Mouse (Mus musculus) G1E (cell line): ENCODE data around the gene Prkaca. TPM values are rescaled to one million over a fixed set of nuclear protein-coding genes. Genes with fewer than 3 reads are reported as not detected.

ENCODE experiments used
- ATAC-seq: 2 replicates; pipeline ENCODE4 v1.8.0; 2016; ENCODE audit warnings: mild to moderate bottlenecking; ENCODE audit not compliant: insufficient number of reproducible peaks, poor library complexity, low FRiP score, severe bottlenecking; ENCODE audit errors: extremely low read depth
- DNase-seq: peaks from one replicate; pipeline ENCODE4 v3.0.0; 2012; ENCODE audit warnings: low spot score
- H3K27me3 ChIP-seq: 2 replicates; pipeline ENCODE4 v1.6.1; 2012; ENCODE audit warnings: mild to moderate bottlenecking, low read length, inconsistent platforms; ENCODE audit not compliant: insufficient read depth
- H3K36me3 ChIP-seq: replicated peaks from 2 replicates; pipeline ENCODE3; 2012; ENCODE audit warnings: mild to moderate bottlenecking, inconsistent platforms
- H3K4me1 ChIP-seq: 2 replicates; pipeline ENCODE4 v1.6.1; 2012; ENCODE audit warnings: low read depth, low read length, inconsistent platforms, mixed read lengths; ENCODE audit not compliant: insufficient read depth
- H3K4me3 ChIP-seq: 2 replicates; pipeline ENCODE4 v1.5.1; 2012; ENCODE audit warnings: low read depth, mild to moderate bottlenecking, inconsistent platforms, low read length, moderate library complexity, mixed read lengths
- H3K9me3 ChIP-seq: replicated peaks from 2 replicates; pipeline ENCODE4 v1.6.1; 2012; ENCODE audit warnings: inconsistent platforms
- CTCF ChIP-seq: IDR thresholded peaks from 2 replicates; pipeline ENCODE4 v1.5.1; 2012; ENCODE audit warnings: low read depth, low read length, inconsistent platforms, mixed read lengths
- GATA1 ChIP-seq: IDR thresholded peaks from 2 replicates; pipeline ENCODE4 v1.6.1; 2012; ENCODE audit warnings: borderline replicate concordance, low read length, inconsistent platforms, mixed read lengths
- GATA2 ChIP-seq: IDR thresholded peaks from 2 replicates; pipeline ENCODE4 v1.6.1; 2012; ENCODE audit warnings: low read depth, low read length, inconsistent platforms, borderline replicate concordance
- POLR2AphosphoS5 ChIP-seq: IDR thresholded peaks from 2 replicates; pipeline ENCODE4 v1.6.1; 2012; ENCODE audit warnings: low read depth, low read length, inconsistent platforms; ENCODE audit not compliant: insufficient replicate concordance
- TAL1 ChIP-seq: conservative IDR thresholded peaks from 2 replicates; pipeline ENCODE4 v1.6.1; 2012; ENCODE audit warnings: low read depth, low read length, inconsistent platforms, mixed read lengths
- polyA plus RNA-seq: library from polyadenylated mRNA; stranded (reverse); fragments of >175 nt; gene quantifications from 2 replicates; pipeline ENCODE4 v1.2.3, GENCODE M21; 2012
- total RNA-seq, 2 experiments: library from RNA; stranded (forward) in 1 of 2; stranded (reverse) in 1 of 2; fragments of 200-1000 nt in 1 of 2; fragments of >200 nt in 1 of 2; fragmentation: Nextera tagmentation in 1 of 2; gene quantifications; 2 replicates each; pipeline ENCODE4 v1.2.3; 2014 to 2017

Prkaca gene
- total RNA-seq (2014; fragmentation: Nextera tagmentation) (88.6 and 99.3 TPM in 2 replicates), total RNA-seq (2017) (32.2 and 34.4 TPM in 2 replicates), polyA plus RNA-seq (46.6 and 46.9 TPM in 2 replicates)

DNA sequence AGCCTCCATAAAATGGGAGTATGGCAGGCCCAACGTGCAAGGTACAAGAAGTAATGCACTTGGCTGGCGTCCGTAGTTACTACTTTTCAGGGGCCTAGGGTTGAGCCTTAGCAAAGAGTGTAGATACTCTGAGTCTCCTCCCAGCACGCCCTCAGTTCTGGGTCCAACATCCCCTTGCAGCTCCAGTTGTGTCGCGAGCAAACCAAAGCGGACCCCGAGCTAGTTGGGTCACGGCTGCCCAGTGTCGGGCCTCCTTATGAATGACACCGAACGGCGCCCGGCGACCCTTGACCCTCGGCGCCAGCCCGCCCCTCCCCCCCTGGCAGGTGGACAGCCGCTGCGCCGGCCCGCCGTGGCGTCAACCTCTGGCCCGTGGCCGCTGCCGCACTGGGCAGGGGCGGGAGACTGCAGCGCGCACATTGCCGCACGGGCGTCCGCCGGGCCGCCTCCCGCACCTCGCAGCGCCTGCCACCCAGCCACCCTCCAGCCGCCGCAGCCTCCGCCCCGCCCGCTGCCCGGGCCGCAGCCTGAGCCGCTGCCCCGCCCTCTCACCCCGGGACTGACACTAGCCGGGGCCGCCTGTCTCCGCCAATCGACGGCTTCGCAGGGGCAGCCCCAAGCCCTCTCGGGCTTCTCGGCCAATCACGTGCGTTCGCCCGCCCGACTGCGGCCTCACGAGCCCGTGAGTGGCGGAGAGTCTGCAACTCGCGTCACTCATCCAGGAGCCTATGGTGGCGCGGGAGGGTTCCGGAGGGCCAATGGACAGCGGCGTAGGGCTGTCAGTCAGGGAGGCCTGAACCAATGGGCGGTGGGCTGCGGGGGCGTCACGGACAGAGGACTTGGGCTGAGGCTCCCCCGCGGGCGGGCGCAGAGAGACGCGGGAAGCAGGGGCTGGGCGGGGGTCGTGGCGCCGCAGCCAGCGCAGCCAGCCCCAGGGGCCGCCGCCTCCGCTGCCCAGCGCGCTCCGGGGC, at the start of gene Prkaca:
Prkaca (plus strand) TSS at position 844 of the 971 bp plus-strand sequence.
- no peaks in the 10 kb centered on the region for H3K9me3 ChIP-seq
- DNase-seq, result peak; percentile 100
- TF ChIP-seq CTCF, result no peak
- TF ChIP-seq POLR2AphosphoS5, result no peak
- no peak for TF ChIP-seq GATA2
- TF ChIP-seq GATA1, result no peak
- TF ChIP-seq TAL1, result no peak
- ATAC-seq, result peak; percentile 100
- H3K4me1 ChIP-seq, result peaks cover 43% of the 10 kb centered on the region
- peak within 1 kb of the TSS; percentile 98 for H3K4me3 ChIP-seq
- H3K36me3 ChIP-seq, result peaks cover 71% of the 10 kb centered on the region
- H3K27me3 ChIP-seq, result no peaks in the 10 kb centered on the region

DNA sequence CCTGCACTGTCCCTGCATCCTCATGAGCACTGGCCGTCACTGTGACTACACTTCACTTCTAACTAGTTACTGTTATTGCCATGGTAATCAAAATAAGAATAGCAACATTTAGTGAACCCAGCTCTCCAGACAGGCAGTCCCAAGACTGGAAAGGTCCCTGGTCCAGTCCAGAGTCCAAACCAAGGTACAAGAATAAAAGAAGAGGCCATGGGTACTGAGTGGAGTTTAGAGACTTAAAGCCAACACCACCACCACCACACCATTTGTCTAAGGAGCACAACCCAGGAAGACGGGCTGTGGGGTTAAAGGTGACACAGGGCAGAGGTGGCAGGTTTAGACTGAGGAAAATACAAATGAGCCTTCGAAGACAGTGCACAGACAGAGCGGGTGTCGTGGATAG, 48.2 kb upstream of the Prkaca start:
- DNase-seq, result no peak
- peaks cover 2% of the 10 kb centered on the region; the same call in 1 of the 2 replicates for H3K4me1 ChIP-seq
- ATAC-seq, result no peak
- H3K9me3 ChIP-seq, result no peaks in the 10 kb centered on the region
- H3K4me3 ChIP-seq, result no peak overlapping the region
- no peaks in the 10 kb centered on the region; the same call in 1 of the 2 replicates for H3K27me3 ChIP-seq
- TF ChIP-seq POLR2AphosphoS5 (no peak), GATA2 (no peak), GATA1 (no peak), CTCF (no peak), TAL1 (no peak)
- H3K36me3 ChIP-seq, result peaks cover 89% of the 10 kb centered on the region

DNA sequence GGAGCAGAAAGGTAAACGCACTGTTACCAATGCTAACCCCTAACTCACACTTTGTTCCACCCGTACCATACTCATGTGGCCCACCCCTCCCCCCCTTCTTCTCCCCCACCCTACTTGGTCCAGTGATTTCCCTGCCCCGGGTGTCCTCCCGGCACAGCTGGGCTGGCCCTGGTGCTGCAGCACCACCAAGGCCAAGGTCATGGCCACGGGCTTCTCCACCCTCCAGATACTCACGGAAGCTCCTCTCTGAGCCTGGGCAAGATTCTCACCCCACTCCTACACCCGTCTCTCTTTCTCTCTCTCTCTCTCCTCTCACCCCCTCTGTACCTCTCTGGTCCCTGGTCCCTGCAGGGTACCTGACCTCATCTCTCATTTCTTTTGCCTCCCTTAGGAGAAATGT, 46.5 kb upstream of the Prkaca start:
- TF ChIP-seq POLR2AphosphoS5 (no peak), GATA2 (no peak), GATA1 (no peak), CTCF (no peak), TAL1 (no peak)
- Histone ChIP-seq H3K4me1 (peaks cover 2% of the 10 kb centered on the region; the same call in 1 of the 2 replicates), H3K4me3 (no peak overlapping the region), H3K27me3 (no peaks in the 10 kb centered on the region; the same call in 1 of the 2 replicates), H3K9me3 (no peaks in the 10 kb centered on the region), H3K36me3 (peaks cover 92% of the 10 kb centered on the region)
- no peak for ATAC-seq
- DNase-seq, result no peak

DNA sequence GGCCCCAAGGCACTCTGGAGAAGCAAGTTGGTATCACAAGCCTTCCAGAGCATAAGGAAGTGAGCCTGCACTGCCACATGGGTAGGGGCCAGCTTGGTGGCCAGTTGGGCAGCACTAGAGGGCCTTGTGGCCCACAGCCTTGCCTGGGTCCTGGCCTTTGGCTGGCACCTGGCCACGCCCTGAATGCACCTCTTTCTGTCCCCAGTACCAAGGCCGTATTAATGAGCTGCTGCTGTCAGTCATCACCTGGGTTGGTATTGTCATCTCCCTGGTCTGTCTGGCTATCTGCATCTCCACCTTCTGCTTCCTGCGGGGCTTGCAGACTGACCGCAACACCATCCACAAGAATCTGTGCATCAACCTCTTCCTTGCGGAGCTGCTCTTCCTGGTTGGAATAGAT, 38.6 kb upstream of the Prkaca start:
- H3K9me3 ChIP-seq, result no peaks in the 10 kb centered on the region
- peaks cover 100% of the 10 kb centered on the region for H3K36me3 ChIP-seq
- no peak overlapping the region for H3K4me3 ChIP-seq
- DNase-seq (no peak), ATAC-seq (no peak)
- no peak for TF ChIP-seq GATA2
- TF ChIP-seq GATA1, result no peak
- no peak for TF ChIP-seq CTCF
- no peak for TF ChIP-seq TAL1
- TF ChIP-seq POLR2AphosphoS5, result no peak
- H3K4me1 ChIP-seq, result no peaks in the 10 kb centered on the region
- H3K27me3 ChIP-seq, result no peaks in the 10 kb centered on the region

DNA sequence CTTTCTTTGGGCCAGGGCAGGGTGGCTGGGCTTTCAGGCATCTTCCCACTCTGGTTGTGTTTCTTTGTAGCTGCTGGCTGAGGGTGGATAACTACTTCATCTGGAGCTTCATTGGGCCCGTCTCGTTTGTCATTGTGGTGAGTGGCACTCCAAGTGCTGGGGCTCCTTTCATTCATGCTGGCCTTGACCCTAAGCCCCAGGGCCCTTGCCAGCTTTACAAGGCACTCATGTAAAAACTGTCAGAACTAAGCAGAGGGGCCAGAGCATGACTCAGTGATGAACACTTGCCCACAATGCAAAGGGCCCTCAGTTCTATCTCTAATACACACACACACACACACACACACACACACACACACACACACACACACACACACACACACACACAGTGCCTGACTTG, 37.8 kb upstream of the Prkaca start:
- DNase-seq (no peak), ATAC-seq (no peak)
- peaks cover 94% of the 10 kb centered on the region for H3K36me3 ChIP-seq
- no peaks in the 10 kb centered on the region for H3K27me3 ChIP-seq
- H3K4me1 ChIP-seq, result no peaks in the 10 kb centered on the region
- no peak overlapping the region for H3K4me3 ChIP-seq
- no peaks in the 10 kb centered on the region for H3K9me3 ChIP-seq
- TF ChIP-seq POLR2AphosphoS5, result no peak
- no peak for TF ChIP-seq TAL1
- TF ChIP-seq CTCF, result no peak
- no peak for TF ChIP-seq GATA1
- no peak for TF ChIP-seq GATA2

DNA sequence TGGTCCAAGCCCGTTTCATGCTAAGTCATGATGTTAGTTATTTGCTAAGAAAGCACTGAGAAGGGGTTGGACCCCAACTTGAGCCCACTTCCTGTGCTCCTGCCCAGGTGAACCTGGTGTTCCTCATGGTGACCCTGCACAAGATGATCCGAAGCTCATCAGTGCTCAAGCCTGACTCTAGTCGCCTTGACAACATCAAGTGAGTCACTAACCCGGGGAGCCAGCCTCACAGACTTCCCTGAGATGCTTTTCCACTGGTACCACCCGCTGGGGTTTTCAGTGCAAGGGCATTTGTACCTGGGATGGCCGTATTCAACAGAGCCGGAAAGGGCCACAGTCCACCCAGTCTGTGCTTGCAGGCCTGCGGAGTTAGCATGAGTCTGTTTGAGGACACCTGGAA, 37.4 kb upstream of the Prkaca start:
- DNase-seq, result no peak
- no peak overlapping the region for H3K4me3 ChIP-seq
- no peak for TF ChIP-seq POLR2AphosphoS5
- no peak for TF ChIP-seq GATA1
- no peak for TF ChIP-seq TAL1
- TF ChIP-seq GATA2, result no peak
- TF ChIP-seq CTCF, result no peak
- no peaks in the 10 kb centered on the region for H3K9me3 ChIP-seq
- no peak for ATAC-seq
- H3K27me3 ChIP-seq, result no peaks in the 10 kb centered on the region; the same call in 1 of the 2 replicates
- H3K36me3 ChIP-seq, result peaks cover 89% of the 10 kb centered on the region
- no peaks in the 10 kb centered on the region for H3K4me1 ChIP-seq
